Mouse (Mus musculus) adrenal gland (tissue): Measurements from ENCODE around the gene Rpl36al.
"Not testable (repeated sequence)": the region's sequence is repeated elsewhere in the genome, so short reads cannot be mapped to it uniquely, and the experiment has no call there.

Source experiments
- intact Hi-C: fragments of 180-260 bp; cut with DNase I; formaldehyde crosslinking; loops from one replicate; pipeline ENCODE4 v1.15.1; 2025

Rpl36al gene

GRCm38 (mm10) chr12:69197378-69198163, 13.7 kb upstream of the Rpl36al start:
- intact Hi-C loops = loop anchor here (5.0 kb wide), 1 partner anchor 110 kb away; no protein-coding TSS in a partner anchor

DNA sequence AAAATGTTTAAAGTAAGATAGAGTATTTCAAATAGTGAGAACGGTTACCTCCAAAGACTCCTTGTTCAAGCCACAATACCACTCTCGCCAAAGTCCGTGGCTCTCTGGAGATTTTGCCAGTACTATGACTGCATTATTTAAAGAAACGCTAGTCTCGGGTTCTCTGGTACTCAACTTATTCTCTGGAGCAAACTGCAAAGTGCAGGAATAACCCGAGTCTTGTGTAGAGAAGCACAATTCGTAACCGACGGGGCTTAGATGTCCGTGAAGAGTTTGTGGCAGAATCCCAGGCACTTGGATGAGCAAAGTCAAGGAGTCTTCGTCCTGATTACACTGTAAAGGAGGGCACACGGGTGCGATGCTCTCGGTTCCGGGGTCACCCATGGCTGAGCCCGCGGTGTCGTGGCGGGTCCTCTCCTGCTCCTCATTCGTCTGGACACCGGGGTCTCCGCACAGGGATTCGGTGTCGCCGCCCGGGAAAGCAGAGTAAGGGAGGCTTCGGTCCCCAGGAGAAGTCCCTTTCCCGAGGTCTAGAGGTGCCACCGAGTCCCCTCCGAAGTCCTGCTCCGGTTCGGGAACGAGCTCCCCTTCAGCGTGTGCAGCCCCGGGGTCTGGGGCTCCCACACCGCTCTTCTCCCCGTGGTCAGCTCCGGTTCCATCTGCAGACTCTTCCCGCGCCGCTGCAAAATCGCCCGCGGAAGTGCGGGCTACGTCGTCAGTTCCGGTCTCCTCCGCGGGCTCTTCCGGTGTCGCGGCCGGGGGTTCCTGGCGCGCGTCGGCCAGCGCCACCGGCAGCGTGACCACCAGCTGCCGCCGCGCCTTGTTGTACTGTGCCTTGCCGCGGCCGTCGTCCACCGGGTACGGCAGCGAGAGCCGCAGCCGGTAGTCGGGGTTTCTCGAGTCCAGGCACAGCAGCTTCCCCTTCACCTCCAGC, 12.8 kb upstream of the Rpl36al start, which contains the start of gene Gm49383:
Gene Gm49383 (minus strand): TSS at position 661 of the 934 bp plus-strand sequence.
- intact Hi-C loops = loop anchor here (5.0 kb wide), 1 partner anchor 111 kb away; no protein-coding TSS in a partner anchor

DNA sequence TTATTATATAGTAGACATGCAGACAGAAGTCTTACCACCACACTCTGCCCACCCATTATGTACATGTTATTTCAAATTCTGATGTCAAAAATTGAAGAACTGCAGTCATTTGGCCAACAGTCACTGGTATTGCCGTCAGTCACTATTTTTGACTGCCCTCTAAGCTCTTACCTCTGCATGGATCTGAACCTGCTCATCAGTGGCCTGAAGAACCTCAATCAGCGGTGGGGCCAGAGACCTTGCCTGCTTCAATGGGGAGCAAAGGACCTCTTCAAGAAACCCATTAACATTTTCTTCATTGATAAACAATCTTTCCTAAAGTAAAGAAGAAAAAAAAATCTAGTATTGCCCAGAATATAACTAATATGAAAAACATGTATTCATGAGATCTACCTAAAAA, 8.8 kb upstream of the Rpl36al start:
- intact Hi-C loops = no loop called here

- intact Hi-C loops = no loop called here
Observed at GRCm38 (mm10) chr12:69191396-69191795, 7.5 kb upstream of the Rpl36al start.

GRCm38 (mm10) chr12:69190522-69190921, 6.6 kb upstream of the Rpl36al start:
- intact Hi-C loops = no loop called here

- intact Hi-C loops = no loop called here
Observed at GRCm38 (mm10) chr12:69190074-69190473, 6.2 kb upstream of the Rpl36al start.

GRCm38 (mm10) chr12:69186811-69187471, 3.1 kb upstream of the Rpl36al start:
- intact Hi-C loops = loop anchor here (5.0 kb wide), 1 partner anchor 110 kb away; the partner anchor contains the start of gene Klhdc2

GRCm38 (mm10) chr12:69185371-69185770, 1.5 kb upstream of the Rpl36al start:
- intact Hi-C loops = loop anchor here (5.0 kb wide), 1 partner anchor 112 kb away; the partner anchor contains the start of gene Klhdc2

GRCm38 (mm10) chr12:69184342-69185295, 736 bp upstream of the Rpl36al start:
- intact Hi-C loops = loop anchor here (5.0 kb wide), 1 partner anchor 113 kb away; the partner anchor contains the start of gene Klhdc2

DNA sequence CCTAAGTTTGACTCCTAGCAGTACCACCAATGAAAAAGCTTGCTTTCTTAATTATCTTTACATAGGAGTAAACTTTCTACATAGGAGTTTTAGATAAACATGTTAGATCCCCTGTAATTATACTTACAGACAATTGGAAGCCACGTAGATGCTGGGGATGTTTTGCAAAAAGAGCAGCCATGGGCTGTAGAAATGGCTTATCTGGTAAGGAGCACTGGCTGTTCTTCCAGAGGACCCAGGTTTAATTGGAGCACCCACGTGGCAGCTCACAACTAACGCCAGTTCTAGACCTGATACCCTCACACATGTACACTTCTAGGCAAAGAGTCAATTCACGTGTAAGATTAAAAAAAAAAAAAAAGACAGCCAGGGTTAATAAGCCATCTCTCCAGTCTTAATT, 2.1 kb downstream of the Rpl36al start:
- intact Hi-C loops = no loop called here

- intact Hi-C loops = no loop called here
Observed at GRCm38 (mm10) chr12:69179371-69179770, 4.5 kb downstream of the Rpl36al start.

DNA sequence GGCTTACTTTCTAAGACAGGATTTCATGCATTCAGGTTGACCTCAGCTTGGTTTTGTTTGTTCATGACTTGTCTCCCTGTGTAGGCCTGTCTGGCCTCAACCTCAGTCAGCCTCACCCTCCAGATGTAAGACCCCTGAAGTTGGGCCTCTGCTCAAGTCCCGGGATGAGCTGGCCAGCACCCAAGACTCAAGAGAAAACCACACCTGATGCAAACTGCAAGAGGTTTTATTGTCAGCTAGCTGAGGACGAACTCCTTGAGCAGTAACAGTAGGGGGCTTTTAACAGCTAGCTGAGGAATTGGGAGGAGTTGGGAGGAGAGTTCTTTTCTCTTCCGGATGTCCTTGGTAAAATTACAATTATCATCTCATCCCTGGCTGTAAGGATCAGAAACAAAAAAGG, 6.4 kb downstream of the Rpl36al start:
- intact Hi-C loops = no loop called here

- intact Hi-C loops = no loop called here
Observed at GRCm38 (mm10) chr12:69175975-69176374, 7.9 kb downstream of the Rpl36al start.

DNA sequence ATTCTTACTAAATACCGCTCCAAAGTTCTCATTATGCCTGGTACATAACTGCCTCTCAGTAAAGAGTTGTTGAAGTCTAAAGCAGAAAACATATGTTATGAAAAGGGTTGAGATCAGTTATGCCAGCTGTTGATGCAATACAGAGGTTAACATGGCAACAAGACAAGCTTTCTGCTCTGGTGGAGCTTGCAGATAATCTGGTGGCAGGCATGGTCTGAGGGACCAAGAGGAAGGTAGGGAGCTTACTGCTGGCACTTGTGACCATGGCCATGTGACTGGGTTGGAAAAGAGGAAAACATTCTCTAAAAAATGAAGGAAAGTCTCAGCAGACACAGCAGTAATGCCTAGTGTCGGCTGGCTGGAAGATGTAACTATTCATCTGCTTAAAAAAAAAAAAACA, 12.6 kb downstream of the Rpl36al start:
- intact Hi-C loops = no loop called here

DNA sequence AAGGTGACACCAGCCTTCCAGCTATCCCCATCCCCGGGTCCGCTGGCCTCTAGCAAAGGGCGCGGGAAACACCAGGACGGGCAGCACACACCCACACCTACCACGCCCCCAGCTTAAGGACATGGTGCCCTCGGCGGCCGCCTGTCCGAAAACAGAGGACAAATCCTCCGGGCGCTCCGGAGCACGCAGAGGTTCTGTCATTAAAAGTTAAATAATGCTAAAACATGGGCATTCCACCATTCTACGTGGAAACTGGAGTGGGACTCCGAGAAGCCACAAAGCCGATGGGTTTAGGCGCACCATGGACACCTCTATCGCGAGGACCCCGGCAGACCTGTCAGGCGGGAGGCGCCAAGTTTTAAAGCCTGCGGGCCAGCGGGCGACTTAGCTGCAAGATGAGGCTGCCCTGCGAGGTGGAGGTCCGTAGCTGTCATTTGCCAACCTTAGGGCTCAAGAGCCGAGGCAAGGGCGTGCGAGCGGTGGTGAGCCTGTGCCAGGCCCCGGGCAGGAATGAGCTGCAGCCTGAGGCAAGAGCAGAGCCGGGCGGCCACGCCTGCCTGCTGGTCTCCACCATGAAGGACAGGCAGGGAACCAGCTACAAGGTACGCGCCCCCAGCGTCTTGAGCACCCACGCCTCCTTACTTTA, 15.3 kb downstream of the Rpl36al start, which contains the start of gene Lrr1:
Gene Lrr1 (plus strand): TSS at position 354 of the 646 bp plus-strand sequence.
- intact Hi-C loops = no loop called here

GRCm38 (mm10) chr12:69167656-69168460, 16.0 kb downstream of the Rpl36al start:
- intact Hi-C loops = no loop called here

- intact Hi-C loops = not testable (repeated sequence)
Observed at GRCm38 (mm10) chr12:69166861-69167581, 16.9 kb downstream of the Rpl36al start.

- intact Hi-C loops = no loop called here
Observed at GRCm38 (mm10) chr12:69164904-69165303, 19.0 kb downstream of the Rpl36al start.
